8 mouse cellular contexts compared by ENCODE assay signal in genomic region chr7:77131950-77132349, GRCm38 (mm10).
DNase-seq lines count a peak whose midpoint lies in the region; ATAC-seq lines count a peak whose summit lies in the region.
"Had no signal": no experiment of that assay in that cellular context is flagged by ENCODE, and none has a peak within 500 bp of the region (broad histone marks: within the 10 kb centered on the region; RNA-seq: fewer than 3 reads in every experiment).

No protein-coding gene starts in this region.

- H3K4me3 ChIP-seq in midbrain, embryonic 13.5 days (replicated peaks), result no peak overlapping the region
- H3K4me3 ChIP-seq: liver, embryonic 15.5 days had no signal

- H3K27ac ChIP-seq in midbrain, embryonic 13.5 days, result no peak overlapping the region
- H3K27ac ChIP-seq: liver, embryonic 15.5 days had no signal

- H3K36me3 ChIP-seq in midbrain, embryonic 13.5 days, result no peaks in the 10 kb centered on the region
- H3K36me3 ChIP-seq: liver, embryonic 15.5 days had no signal

- no peaks in the 10 kb centered on the region for H3K9me3 ChIP-seq in midbrain, embryonic 13.5 days
- H3K9me3 ChIP-seq: liver, embryonic 15.5 days had no signal

- 16% methylated on average over 7 of the region's 7 CpGs for WGBS in midbrain, embryonic 13.5 days

- 0 out of 2 replicates have a peak, but pooled peaks cover 5% of the 10 kb centered on the region for H3K27me3 ChIP-seq in midbrain, embryonic 13.5 days
- H3K27me3 ChIP-seq: liver, embryonic 15.5 days had no signal

- intact Hi-C loops in left cerebral cortex, postnatal 4 days (cut with DNase I), result loop anchor here (10.0 kb wide), 1 partner anchor 1443 kb away; no protein-coding TSS in a partner anchor

- H3K4me1 ChIP-seq in midbrain, embryonic 13.5 days (replicated peaks), result peaks cover 8% of the 10 kb centered on the region; the same call in 1 of the 2 replicates
- H3K4me1 ChIP-seq: liver, embryonic 15.5 days had no signal

- H3K4me2 ChIP-seq in midbrain, embryonic 13.5 days (replicated peaks), result peak overlapping the region; percentile 22; the same call in 1 of the 2 replicates
- H3K4me2 ChIP-seq: liver, embryonic 15.5 days had no signal

- no peak overlapping the region for H3K9ac ChIP-seq in midbrain, embryonic 13.5 days (replicated peaks)
- H3K9ac ChIP-seq: liver, embryonic 15.5 days had no signal

- peak; percentile 59 for ATAC-seq in granulocyte monocyte progenitor cell, adult 5-6 weeks (replicated peaks; ENCODE audit: poor library complexity, severe bottlenecking)
- ATAC-seq in midbrain, embryonic 13.5 days, result peak; percentile 76; the same call in 1 of the 2 replicates

- peak; percentile 13 for DNase-seq in left cerebral cortex, postnatal 4 days
- DNase-seq in left cerebral cortex, adult 11 months (ENCODE audit: low spot score), result no peak
- peak; percentile 4 for DNase-seq in cerebellum, adult 8-10 months
- DNase-seq in spleen, postnatal 4 days (ENCODE audit: low spot score in 2 of 2), result no peak
- DNase-seq in adrenal gland, postnatal 25 days, result no peak

Comparison
In these comparisons a context has a peak if more than half of its experiments do, and no peak if none do; other contexts are left out.
1. DNase-seq: peak in left cerebral cortex, postnatal 4 days (single experiment) and cerebellum, adult 8-10 months (single experiment); none in left cerebral cortex, adult 11 months (single experiment), spleen, postnatal 4 days (0 of 2) and adrenal gland, postnatal 25 days (single experiment).